Mouse (Mus musculus) thymus, postnatal 10 days (tissue): ENCODE data around the gene Tm9sf1.

ENCODE experiments used
- DNase-seq, 2 experiments: peaks; one replicate each; pipeline ENCODE4 v3.0.0; 2021; ENCODE audit warnings: low spot score in 2 of 2

Gene Tm9sf1

GRCm38 (mm10) chr14:55590748-55591330, 52.8 kb downstream of the Tm9sf1 start, which contains the start of gene Psme2:
Psme2 (minus strand) TSS chr14:55591113.
- peak; percentile 58 to 71 for DNase-seq

- no peak for DNase-seq
Measured at GRCm38 (mm10) chr14:55589771-55590448, 53.7 kb downstream of the Tm9sf1 start.

GRCm38 (mm10) chr14:55589271-55589670, 54.3 kb downstream of the Tm9sf1 start:
- DNase-seq = no peak

GRCm38 (mm10) chr14:55586149-55586548, 57.5 kb downstream of the Tm9sf1 start:
- no peak for DNase-seq
